Mouse (Mus musculus): ENCODE measurements around the gene Krtap4-1.
"Not testable (repeated sequence)": the region's sequence is repeated elsewhere in the genome, so short reads cannot be mapped to it uniquely, and the experiment has no call there.

Gene Krtap4-1

DNA sequence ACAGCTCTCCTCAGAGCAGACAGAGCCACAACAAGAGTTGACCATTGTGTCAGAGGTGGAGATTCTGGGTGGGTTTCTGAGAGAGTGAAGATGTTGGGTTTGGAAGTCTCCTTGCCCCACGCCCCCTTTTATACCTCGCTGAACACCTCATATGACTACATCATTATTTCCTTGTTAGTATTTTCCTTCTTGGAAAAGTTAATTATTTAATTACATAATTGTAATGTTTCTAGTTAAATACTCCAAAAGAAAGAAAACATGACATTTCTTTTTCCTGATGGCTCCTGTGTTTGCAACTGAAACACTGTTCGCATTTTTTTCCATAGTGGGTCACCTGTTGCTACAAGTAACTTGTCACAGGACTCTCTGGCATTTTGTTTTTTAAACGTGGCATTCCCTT is at the start of gene Krtap4-1:
Krtap4-1 (minus strand) TSS at position 101 of the 400 bp plus-strand sequence.
- DNase-seq, result no peak

DNA sequence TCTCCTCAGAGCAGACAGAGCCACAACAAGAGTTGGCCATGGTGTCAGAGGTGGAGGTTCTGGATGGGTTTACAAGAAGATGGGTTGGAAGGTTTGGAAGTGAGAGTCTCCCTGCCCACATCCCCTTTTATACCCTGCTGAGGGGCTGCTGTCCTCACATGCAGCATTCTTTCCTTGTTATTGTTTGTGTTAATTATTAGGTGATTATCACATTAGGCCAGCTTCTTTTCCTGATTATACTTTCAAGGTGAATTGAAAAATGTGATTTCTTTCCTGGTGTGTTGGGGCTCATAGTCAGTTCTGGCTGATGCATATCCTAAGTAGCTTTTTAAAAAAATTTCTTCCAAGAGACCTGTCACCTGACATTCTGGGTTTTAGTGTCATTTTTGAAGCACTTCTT is 37.8 kb upstream of the Krtap4-1 start, which contains the start of gene Krtap4-6:
Krtap4-6 (minus strand) TSS at position 101 of the 400 bp plus-strand sequence.
- no peak for DNase-seq

DNA sequence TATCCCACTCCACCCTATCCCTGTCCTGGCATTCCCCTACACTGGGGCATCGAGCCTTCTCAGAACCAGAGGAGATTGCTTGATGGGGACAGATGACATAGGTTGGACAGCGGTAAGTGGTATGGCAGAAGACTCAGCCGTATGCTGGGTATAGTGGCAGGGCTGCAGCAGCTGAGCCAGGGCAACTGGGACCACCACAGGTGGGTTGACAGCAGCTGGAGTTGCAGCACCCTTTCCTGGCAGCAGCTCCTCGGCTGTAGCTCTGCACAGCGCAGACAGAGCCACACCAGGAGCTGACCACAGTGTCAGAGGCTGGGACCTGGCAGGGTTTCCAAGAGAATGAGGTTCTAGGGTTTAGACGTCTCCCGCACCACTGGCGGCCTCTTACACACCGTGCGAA is 34.8 kb upstream of the Krtap4-1 start:
- no peak for DNase-seq

DNA sequence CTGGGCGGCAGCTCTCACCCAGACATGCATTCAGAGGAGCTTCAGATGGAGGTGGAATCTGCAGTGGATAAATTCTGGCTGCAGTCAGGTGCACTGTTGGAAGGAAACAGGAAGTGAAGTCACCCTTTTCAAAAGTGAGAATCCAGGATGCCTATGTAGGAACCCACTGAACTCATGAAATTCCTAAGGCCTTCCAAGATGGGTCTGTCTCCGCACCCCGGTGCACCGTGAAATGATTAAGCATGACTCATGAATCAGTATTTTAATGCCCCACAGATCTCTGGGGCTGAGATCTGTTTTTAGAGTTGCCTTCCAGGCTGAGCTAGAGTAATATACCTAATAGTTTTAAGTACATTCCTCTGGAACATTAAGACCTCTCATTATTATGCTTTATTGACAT is 31.2 kb upstream of the Krtap4-1 start:
- no peak for DNase-seq

DNA sequence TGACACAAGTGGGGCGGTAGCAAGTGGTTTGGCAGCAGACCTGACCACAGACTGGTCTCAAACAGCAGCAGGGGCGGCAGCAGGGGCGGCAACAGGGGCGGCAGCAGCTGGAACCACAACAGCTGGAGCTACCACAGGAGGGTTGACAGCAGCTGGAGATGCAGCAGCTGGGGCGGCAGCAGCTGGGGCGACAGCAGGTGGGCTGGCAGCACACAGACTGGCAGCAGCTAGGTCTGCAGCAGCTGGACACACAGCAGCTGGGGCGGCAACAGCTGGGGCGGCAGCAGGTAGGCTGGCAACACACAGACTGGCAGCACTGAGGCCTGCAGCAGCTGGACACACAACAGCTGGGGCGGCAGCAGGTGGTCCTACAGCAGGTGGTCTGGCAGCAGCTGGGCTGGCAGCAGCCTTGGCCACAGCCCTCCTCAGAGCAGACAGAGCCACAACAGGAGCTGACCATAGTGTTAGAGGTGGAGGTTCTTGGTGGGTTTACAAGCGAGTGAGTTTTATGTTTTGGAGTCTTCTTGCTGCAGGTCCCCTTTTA is 30.5 kb upstream of the Krtap4-1 start, which contains the start of gene Gm11563:
Gm11563 (minus strand) TSS at position 494 of the 544 bp plus-strand sequence.
- not testable (repeated sequence) for DNase-seq

DNA sequence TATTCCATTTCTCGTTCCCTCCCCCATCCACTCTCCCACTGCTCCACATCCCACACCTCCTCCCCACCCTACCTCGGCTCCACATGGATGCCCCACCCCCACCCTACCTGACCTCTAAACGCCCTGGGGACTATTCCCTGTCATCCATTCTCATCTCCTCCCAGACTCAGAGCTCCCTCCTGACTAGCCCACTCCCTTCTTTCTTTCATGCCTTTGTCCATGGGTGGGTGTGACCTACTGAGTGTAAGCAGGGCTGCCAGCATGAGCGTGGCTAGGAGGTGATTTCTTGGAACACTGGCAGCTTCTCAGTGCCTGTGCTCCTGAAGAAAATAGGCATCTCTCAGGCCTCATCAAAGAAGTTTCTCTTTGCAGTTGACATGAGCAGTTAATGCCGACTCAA is 29.0 kb upstream of the Krtap4-1 start:
- no peak for DNase-seq

DNA sequence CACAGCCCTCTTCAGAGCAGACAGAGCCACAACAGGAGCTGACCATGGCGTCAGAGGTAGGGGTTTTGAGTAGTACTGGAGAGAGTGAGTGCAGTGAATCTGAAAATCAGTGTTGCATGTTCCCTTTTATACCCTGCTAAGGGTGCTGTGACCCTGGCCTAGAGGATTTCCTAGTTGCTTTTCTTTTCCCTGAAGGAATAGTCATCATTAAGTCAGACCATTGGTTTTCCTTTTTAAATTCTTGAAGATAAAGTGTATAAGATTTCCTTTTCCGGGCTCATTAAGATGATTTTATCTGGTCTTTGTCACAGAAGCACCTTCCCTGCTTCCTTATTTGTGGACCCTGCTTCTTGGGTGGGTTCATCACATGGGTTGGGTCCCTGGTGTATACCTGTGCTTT is 22.1 kb upstream of the Krtap4-1 start, which contains the start of gene Gm11555:
Gm11555 (minus strand) TSS at position 101 of the 400 bp plus-strand sequence.
- no peak for DNase-seq

DNA sequence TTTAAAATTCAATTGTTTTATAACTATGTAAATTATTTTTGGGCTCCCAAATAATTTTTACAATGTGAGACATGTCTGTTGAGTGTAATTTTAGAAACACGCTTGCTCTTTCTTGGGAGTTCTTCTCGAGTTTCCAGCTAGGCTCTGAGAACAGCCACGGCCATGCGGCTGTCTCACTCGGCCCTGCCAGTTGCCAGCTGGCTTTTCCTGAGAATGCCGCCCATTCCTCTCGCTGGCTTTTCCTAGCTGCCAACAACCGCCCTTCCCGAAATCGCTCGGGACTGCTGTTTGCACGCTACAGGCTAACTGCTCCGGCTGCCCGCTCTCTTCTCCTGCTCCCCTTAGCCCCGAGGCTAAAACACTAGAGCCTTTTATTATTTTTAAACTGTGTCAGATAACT is 18.4 kb upstream of the Krtap4-1 start:
- DNase-seq, result no peak

DNA sequence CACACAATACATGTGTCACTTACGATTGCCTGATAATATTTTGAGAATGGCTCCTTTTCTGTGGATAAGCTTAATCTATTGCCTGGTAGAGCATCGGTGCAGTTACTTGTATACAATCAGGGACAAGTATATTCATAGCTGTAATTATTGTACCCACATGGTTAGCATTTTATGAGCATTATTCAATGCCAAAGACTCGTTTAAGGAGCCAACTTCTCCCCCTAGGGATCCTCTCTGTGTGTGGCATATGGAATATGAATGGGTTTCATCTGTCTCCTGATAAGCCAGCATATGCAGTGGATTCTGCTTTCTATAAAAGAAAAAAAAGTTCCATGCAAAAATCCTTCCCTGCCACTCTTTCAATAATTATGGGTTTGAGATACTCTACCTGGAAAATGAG is 16.3 kb upstream of the Krtap4-1 start:
- no peak for DNase-seq

DNA sequence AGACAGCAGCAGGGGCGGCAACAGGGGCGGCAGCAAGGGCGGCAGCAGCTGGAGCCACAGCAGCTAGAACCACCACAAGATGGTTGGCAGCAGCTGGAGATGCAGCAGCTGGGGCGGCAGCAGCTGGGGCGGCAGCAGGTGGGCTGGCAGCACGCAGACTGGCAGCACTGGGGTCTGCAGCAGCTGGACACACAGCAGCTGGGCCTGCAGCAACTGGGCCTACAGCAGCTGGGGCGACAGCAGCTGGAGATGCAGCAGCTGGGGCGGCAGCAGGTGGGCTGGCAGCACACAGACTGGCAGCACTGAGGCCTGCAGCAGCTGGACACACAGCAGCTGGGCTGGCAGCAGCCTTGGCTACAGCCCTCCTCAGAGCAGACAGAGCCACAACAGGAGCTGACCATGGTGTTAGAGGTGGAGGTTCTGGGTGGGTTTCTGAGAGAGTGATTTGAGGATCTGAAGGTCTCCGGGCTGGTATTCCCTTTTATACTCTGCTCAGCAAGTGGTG is 15.6 kb upstream of the Krtap4-1 start, which contains the start of gene Krtap4-7:
Krtap4-7 (minus strand) TSS at position 455 of the 505 bp plus-strand sequence.
- not testable (repeated sequence) for DNase-seq

DNA sequence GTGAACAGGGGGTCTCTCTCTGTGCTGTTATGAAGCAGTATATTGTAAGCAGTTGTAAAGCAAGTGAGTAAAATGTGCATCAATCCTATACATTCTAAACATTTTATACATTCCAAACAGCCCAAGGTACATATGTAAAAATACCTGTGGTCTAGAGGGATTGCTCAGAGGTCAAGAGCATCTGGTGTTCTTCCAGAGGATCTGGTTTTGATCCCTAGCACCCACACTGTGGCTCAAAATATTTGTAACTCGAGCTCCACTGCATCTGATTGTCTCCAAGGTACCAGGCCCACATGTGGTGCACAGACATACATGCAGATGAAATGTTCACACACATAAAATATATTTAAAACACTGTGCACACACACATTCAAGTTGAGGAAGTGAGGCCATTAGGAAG is 12.9 kb upstream of the Krtap4-1 start:
- no peak for DNase-seq

DNA sequence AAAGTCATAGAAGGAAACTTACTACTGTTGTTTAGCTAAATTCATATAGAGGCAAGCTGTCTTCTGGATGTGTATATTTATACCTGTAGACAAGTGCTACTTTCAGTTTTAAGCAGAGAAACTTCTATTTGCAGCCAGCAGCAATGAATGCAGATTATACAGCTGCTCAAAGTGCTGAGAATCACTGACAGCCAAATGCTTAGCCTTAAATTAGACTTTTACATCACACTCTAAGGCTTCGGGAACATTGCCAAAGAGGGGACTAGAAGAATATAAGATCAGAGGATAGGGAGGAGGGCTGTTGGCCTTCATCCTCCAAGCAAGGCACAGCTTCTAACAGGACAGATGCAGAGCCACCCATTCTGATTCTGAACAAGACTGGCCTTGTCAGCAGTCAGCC is 9.0 kb upstream of the Krtap4-1 start:
- no peak for DNase-seq

DNA sequence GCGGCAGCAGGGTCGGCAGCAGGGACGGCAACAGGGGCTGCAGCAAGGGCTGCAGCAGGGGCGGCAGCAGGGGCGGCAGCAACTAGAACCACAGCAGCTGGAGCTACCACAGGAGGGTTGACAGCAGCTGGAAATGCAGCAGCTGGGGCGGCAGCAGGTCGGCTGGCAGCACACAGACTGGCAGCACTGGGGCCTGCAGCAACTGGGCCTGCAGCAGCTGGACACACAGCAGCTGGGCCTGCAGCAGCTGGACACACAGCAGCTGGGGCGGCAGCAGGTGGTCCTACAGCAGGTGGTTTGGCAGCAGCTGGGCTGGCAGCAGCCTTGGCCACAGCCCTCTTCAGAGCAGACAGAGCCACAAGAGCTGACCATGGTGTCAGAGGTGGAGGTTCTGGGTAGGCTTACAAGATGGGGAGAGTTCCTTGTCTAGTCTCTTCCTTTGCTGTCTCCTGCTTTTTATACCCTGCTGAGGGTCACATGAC is 6.7 kb upstream of the Krtap4-1 start, which contains the start of gene Krtap4-2:
Krtap4-2 (minus strand) TSS at position 432 of the 482 bp plus-strand sequence.
- DNase-seq, result no peak

DNA sequence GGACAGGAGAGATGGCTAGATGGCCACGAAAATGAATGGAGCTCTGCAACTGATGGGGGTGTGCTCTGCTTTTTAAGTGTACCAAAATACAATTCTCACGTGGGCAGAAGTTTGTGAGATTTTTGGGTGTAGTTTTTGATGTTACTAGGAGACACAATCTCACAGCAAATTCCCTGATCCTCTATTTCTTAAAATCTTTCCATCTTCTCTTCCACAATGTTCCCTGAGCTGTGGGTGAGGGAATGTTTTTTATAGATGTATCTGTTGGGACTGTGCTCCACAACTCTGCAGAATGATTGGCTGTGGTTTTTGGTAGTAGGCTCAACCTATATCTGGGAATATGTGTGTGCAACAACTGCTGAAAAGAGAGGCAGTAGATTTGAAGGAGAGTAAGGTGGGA is 5.3 kb upstream of the Krtap4-1 start:
- no peak for DNase-seq

DNA sequence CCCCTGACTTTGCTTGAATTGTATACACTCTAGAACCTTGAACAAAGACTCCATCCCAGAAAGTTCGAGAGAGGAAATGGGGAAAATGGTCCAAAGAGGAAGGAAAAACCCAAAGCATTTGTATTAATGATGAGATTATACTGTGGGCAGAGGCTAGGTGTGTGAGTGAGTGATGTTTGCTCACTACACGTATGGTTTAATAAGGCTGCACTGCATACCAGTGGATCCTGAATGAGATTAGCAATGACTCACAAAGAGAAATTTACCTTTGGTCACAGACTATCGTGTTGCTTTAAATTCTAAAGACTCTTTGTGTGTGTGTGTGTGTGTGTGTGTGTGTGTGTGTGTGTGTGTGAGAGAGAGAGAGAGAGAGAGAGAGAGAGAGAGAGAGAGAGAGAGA is 2.9 kb upstream of the Krtap4-1 start:
- DNase-seq, result no peak

DNA sequence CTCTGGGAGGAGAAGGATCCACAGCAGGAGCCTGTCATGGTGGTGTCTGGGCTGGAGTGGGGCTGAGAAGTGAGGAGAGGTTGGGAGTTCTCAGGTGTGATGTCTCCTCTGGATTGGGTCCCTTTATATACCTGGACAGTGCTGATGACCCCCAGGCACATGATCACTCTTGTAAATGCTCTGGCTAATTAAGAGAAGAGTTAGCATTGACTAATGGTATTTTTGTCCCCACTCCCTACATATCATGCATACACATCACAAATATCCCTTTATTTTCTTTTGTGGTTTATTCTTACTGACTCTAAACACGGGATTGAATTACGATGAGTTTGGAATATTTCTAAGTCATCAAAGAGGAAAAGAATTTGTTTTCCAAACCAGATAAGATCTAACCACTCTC is 7.7 kb downstream of the Krtap4-1 start, which contains the start of gene Gm11562:
Gm11562 (minus strand) TSS at position 101 of the 400 bp plus-strand sequence.
- no peak for DNase-seq

DNA sequence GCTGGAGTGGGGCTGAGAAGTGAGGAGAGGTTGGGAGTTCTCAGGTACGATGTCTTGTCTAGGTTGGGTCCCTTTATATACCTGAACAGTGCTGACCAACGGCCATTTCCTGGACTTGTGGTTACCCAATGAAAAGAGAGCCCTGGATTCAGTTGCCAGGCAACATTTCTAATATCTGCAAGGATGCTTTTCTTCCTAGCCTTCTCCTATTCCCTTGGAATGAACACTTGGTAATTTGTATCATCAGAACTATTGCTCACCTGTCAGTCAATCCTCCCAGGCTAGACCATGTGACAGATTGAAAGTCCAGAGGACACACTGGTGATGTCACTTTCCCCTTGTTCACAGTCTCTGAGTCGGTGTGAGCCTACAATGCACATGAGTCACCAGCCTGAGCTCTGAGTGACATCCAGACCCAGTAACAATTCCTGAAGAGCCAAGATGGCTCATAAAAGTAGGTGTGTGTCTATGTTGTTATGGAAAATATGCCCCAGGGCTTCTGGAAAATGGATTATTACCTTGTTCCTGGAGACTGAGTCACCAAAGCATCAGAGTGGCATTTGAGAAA is 13.2 kb downstream of the Krtap4-1 start, which contains the start of gene Krtap2-4:
Krtap2-4 (minus strand) TSS at position 51 of the 568 bp plus-strand sequence.
- no peak for DNase-seq

DNA sequence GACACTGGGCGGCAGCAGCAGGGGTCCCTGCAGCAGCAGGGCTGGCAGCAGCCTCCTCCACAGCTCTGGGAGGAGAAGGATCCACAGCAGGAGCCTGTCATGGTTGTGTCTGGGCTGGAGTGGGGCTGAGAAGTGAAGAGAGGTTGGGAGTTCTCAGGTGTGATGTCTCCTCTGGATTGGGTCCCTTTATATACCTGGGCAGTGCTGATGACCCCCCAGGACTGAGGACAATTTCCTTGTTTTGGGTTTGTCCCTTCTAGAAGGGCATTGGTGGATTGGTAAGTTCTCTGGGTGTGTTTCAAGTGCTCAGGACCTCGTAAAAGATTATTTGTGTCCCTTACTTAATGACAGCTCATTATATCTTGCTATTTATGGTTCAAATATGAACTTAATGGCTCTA is 17.9 kb downstream of the Krtap4-1 start, which contains the start of gene Gm11937:
Gm11937 (minus strand) TSS at position 101 of the 400 bp plus-strand sequence.
- not testable (repeated sequence) for DNase-seq

DNA sequence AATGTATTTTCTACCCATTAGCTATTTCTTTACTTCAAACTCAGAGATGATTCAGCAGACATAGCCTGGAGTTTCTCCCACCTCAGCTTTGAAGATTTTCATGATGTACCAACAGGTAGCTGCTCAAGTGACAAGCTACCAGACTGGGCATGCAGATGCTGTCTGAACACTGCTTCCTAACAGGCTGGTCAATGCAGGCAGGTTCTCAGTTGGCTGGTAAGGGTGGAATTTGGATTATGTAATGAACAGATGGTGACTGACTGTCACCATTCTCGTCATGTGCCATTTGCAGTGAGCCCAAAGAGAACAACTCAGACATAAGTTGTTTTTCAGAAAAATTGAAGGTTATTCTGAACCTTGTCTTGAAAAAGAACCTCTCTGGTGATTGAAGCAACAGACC is 18.9 kb downstream of the Krtap4-1 start:
- no peak for DNase-seq

DNA sequence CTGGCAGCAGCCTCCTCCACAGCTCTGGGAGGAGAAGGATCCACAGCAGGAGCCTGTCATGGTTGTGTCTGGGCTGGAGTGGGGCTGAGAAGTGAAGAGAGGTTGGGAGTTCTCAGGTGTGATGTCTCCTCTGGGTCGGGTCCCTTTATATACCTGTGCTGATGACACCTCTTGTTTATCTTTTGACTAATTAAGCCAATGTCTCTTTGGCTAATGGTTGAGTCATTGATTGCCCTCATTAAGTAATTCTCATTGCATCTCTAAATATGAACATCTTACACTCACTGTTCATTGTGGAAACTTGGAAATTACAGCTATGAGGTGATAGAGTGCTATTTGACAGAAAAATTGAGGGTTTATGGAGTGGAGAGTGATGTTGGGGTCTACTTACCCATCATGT is 24.8 kb downstream of the Krtap4-1 start, which contains the start of gene Gm11938:
Gm11938 (minus strand) TSS at position 101 of the 400 bp plus-strand sequence.
- DNase-seq, result not testable (repeated sequence)

DNA sequence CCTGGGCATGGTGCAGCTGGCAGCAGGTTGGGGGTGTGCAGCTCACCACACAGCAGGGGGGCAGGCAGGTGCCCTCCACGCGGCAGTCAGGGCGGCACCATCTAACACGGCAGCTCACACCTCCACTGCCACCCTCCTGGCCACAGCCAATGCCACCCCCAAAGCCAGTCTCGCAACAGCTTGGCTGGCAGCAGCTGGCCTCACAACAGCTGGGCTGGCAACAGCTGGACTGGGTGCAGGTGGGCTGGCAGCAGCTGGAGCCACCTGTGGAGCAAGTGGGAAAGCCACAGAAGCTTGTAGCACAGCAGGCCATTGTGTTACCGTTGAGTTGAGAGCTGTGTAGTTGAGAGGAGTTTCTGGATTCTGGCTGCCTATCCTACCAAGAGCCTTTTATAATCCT is 30.3 kb downstream of the Krtap4-1 start, which contains the start of gene Krtap9-3:
Krtap9-3 (minus strand) TSS at position 364 of the 400 bp plus-strand sequence.
- DNase-seq, result not testable (repeated sequence)

DNA sequence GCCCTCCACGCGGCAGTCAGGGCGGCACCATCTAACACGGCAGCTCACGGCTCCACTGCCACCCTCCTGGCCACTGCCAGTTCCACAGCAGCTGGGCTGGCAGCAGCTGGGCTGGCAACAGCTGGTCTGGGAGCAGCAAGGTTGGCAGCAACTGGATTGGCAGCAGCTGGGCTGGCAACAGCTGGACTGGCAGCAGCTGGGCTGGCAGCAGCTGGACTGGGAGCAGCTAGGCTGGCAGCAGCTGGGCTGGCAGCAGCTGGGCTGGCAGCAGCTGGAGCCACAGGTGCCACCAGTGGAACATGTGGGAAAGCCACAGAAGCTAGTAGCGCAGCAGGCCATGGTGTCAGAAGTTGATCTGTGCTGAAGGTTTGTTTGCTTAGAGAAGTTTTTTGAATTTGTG is 37.1 kb downstream of the Krtap4-1 start, which contains the start of gene Krtap1-3:
Krtap1-3 (minus strand) TSS at position 359 of the 400 bp plus-strand sequence.
- no peak for DNase-seq

DNA sequence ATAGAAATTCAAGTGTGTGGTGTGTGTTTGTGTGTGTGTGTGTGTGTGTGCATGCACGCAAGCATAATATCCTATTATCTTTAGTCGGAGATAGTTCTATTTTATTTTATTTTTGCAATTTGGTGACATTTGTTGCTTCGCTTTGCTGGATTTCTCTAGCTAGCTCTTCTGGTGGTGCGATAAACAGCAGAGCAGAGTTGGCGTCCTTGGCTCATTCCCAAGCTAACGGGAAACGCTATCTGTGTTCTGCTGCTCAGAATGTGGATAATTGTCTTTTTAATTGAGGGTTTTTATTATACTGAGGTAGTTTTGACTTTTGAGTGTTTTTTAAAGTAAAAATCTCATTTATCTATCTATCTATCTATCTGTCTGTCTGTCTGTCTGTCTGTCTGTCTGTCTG is 42.9 kb downstream of the Krtap4-1 start:
- DNase-seq, result no peak
